Mouse (Mus musculus) heart, postnatal 14 days (tissue): ENCODE results near the gene Krt39. TPM values are rescaled to one million over a fixed set of nuclear protein-coding genes. Genes with fewer than 3 reads are reported as not detected.
A peak's percentile ranks its signal among the peaks of the same experiment; 100 is the strongest.

Experiments used
- DNase-seq, 2 experiments: peaks; one replicate each; pipeline ENCODE4 v3.0.0; 2021 to 2022
- intact Hi-C: fragments of 180-260 bp; cut with DNase I; formaldehyde crosslinking; loops from one replicate; pipeline ENCODE4 v1.15.1; 2025
- total RNA-seq, 2 experiments: library from RNA; stranded (reverse); gene quantifications; 2 replicates each; pipeline ENCODE4 v1.2.3; 2021

Gene Krt39
- total RNA-seq, 2 experiments from 2014 or later: not detected

DNA sequence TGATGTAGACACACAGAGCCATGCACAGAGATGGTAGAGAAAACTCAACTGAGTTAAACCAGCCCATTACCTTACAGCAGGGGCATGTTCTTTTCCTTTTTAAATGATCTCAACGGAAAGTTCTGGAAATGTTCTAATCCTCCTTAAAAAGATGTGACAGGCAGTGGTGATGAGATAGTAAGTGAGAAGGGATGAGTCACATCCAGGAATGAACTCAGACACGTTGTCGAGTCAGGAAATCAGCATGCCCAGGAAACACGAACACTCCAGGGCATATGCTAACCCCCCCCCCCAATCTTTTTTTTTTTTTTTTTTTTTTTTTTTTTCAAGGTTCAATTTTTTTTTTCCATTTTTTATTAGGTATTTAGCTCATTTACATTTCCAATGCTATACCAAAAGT lies 48.7 kb downstream of the Krt39 start:
- intact Hi-C loops: no loop called here
- DNase-seq: no peak

DNA sequence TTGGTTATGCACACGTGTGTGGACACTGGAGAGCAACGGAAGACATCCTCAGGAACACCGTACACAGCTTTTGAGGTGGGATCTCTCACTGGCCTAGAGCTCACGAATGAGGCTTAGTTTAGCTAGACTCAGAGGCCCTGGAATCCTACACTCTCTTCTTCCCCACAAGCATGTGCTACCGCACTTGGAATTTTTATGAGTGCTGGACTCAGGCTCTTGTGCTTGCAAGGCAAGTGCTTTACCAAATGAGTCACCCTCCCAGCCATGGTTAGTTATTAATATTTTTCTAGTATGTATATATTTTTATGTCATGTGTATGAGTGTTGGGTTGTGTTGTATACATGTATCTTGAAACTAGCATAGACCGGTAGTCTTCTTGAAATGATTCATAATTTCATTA lies 49.2 kb downstream of the Krt39 start:
- DNase-seq: no peak
- intact Hi-C loops: no loop called here

DNA sequence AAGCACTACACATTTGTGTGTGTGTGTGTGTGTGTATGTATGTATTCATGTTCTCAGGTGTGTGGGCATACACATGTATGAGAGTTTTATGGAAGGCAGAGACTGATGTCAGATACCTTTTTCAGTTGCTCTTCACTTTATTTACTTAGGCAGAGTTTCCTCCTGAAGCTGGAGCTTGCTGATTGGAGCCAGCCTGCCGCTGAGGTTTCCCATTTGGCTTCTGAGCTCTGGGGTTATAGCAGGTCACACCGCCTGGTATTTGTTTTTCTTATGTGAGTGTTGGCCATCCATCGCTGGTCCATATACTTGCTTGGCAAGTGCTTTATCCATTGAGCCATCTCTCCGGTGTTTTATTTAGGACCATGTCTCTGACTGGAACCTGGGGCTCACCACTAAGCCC lies 51.9 kb downstream of the Krt39 start:
- intact Hi-C loops: no loop called here
- no peak for DNase-seq

DNA sequence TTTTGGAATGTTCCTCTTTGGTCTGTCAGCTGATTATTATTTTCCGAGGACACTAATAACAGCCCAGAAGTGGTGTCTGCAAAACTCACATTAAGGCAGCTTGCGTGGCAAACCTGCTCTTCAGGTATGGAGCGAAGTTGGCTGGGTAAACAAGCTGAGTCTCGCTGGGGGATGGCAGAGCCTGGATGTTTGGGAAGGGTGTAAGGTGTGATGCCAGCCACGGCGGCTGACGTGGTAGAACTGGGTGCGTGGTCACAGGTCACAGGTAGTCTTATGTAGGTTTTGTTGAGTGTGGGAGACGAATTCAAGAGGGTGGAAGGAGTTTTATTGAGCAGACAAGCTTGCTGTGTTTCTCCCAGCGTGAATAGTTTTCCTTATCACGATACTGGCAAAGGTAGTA lies 52.6 kb downstream of the Krt39 start:
- intact Hi-C loops: no loop called here
- DNase-seq: no peak

DNA sequence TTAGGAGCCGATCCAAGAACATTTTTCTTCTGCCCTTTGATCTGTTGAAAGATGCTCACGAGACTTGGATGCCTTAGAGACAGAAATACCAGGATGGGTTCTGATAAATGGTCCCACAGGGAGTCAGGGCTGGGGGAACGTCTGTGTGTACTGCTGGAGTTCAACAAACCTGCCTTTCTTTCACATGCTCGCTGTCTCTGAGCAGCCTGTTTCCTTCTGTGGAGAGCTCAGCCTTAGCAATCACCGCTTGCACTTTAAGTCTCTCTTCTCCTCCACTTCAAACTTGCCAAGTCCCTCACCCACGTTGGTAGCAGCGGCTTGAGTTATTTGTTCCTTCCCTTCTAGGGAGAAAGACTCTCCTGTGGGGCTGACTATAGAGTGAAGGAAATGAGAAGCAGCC lies 54.8 kb downstream of the Krt39 start:
- no peak for DNase-seq
- intact Hi-C loops: no loop called here

DNA sequence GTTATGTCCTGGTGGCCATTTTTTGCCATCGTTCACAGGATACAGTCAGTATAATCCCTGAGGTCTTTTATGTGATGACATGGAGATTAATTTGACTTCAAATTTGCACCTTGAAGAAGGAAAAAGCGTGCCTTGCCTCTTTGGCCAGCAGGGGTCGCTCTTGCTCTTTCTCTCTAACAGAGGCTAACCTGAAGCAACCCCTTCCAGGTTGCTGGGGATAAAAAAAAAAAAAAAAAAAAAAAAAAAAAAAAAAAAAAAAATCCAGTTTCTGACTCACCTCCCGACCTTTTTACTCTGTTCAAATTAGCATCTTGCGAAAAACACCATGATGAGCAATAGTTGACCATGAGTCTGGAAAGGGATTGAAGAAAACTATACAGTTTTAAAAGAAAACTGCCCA lies 56.3 kb downstream of the Krt39 start:
- DNase-seq: peak; percentile 76 to 87

More for the DNA sequence above, 56.3 kb downstream of the Krt39 start:
- intact Hi-C loops: loop anchor here (1.0 to 5.0 kb wide), 5 partner anchors 107 to 832 kb away; no protein-coding TSS in a partner anchor

Other genes starting within 250 kb of the Krt39 start
- gene Krt24, start 236.1 kb downstream of the Krt39 start, total RNA-seq: not detected
- gene Krt25, start 198.4 kb downstream of the Krt39 start, total RNA-seq: not detected
- not detected for gene Krt26, start 183.4 kb downstream of the Krt39 start, total RNA-seq
- not detected for gene Krt27, start 170.2 kb downstream of the Krt39 start, total RNA-seq
- gene Krt28, start 146.4 kb downstream of the Krt39 start, total RNA-seq: not detected
- 1 to 10 TPM; 4.6 to 8.9 TPM for gene Krt10, start 132.0 kb downstream of the Krt39 start, total RNA-seq
- not detected for gene Krt12, start 99.1 kb downstream of the Krt39 start, total RNA-seq
- gene Krt20, start 83.2 kb downstream of the Krt39 start, total RNA-seq: under 1 TPM; 0.14 to 0.22 TPM
- gene Krt23, start 28.2 kb downstream of the Krt39 start, total RNA-seq: not detected
- not detected for gene Krt40, start 21.8 kb upstream of the Krt39 start, total RNA-seq
- not detected for gene Krtap3-3, start 29.5 kb upstream of the Krt39 start, total RNA-seq
- gene Krtap3-2, start 35.5 kb upstream of the Krt39 start, total RNA-seq: not detected
- gene Gm11939, start 38.1 kb upstream of the Krt39 start, total RNA-seq: not detected
- gene Krtap3-1, start 45.3 kb upstream of the Krt39 start, total RNA-seq: not detected
- gene Krtap1-5, start 59.7 kb upstream of the Krt39 start, total RNA-seq: not detected
- gene Krtap1-4, start 62.3 kb upstream of the Krt39 start, total RNA-seq: not detected
- not detected for gene Krtap1-3, start 70.0 kb upstream of the Krt39 start, total RNA-seq
- gene Krtap9-3, start 76.8 kb upstream of the Krt39 start, total RNA-seq: not detected
- not detected for gene Gm11938, start 82.0 kb upstream of the Krt39 start, total RNA-seq
- not detected for gene Gm11937, start 88.9 kb upstream of the Krt39 start, total RNA-seq
- gene Krtap2-4, start 93.5 kb upstream of the Krt39 start, total RNA-seq: not detected
- not detected for gene Gm11562, start 99.1 kb upstream of the Krt39 start, total RNA-seq
- gene Krtap4-1, start 106.9 kb upstream of the Krt39 start, total RNA-seq: not detected
- not detected for gene Krtap4-2, start 113.7 kb upstream of the Krt39 start, total RNA-seq
- not detected for gene Krtap4-7, start 122.8 kb upstream of the Krt39 start, total RNA-seq
- not detected for gene Gm11555, start 128.9 kb upstream of the Krt39 start, total RNA-seq
- gene Gm11563, start 137.6 kb upstream of the Krt39 start, total RNA-seq: not detected
- gene Krtap4-6, start 144.6 kb upstream of the Krt39 start, total RNA-seq: not detected
- not detected for gene Gm14190, start 169.4 kb upstream of the Krt39 start, total RNA-seq
- gene Gm14180, start 213.0 kb upstream of the Krt39 start, total RNA-seq: not detected